Mouse (Mus musculus): ENCODE results near the gene Serpina1b. TPM values are rescaled to one million over a fixed set of nuclear protein-coding genes. Genes with fewer than 3 reads are reported as not detected.
"Not testable (repeated sequence)": the region's sequence is repeated elsewhere in the genome, so short reads cannot be mapped to it uniquely, and the experiment has no call there.

The Serpina1b gene
- polyA plus RNA-seq, 1 experiment from 2014 or later, result 3.8 TPM

GRCm38 (mm10) chr12:103683775-103684174, 146.4 kb downstream of the Serpina1b start:
- no peaks in the 10 kb centered on the region for H3K27me3 ChIP-seq (ENCODE audit: control insufficient read depth, insufficient read depth, low read length)
- no peak overlapping the region for H3K9ac ChIP-seq (ENCODE audit: low read depth, low read length)
- H3K4me3 ChIP-seq (ENCODE audit: low read length), result no peak overlapping the region
- H3K4me1 ChIP-seq (ENCODE audit: control insufficient read depth, insufficient read depth, low read length), result no peaks in the 10 kb centered on the region
- no peaks in the 10 kb centered on the region for H3K36me3 ChIP-seq (ENCODE audit: control insufficient read depth, insufficient read depth, low read length)
- H3K4me2 ChIP-seq (replicated peaks; ENCODE audit: low read depth, low read length), result no peak overlapping the region
- no peaks in the 10 kb centered on the region for H3K9me3 ChIP-seq (ENCODE audit: control insufficient read depth, low read length)
- no peak overlapping the region for H3K27ac ChIP-seq (ENCODE audit: low read depth, low read length)
- WGBS, result 12% methylated on average over 4 of the region's 4 CpGs
- no peak for ATAC-seq (ENCODE audit: low FRiP score, low TSS enrichment)

DNA sequence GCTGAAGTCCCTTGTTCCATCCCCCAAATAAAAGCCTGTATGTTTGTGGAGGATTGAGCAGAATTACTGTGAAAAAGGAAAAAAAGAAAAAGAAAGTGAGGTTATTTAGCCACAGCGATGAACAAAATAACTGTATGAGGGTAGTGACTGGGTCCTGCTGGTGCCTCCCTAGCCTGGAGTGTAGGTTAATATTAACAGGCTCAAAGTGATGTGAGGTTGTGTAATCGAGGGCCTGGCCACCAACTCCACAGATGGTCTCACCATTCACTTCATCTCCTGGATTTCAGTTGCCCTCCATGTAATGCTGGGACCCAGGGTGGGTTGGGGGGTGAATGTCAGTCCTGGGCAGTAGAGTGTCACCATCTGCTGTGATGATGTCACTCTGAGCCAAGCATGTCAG, 148.4 kb downstream of the Serpina1b start:
- Histone ChIP-seq H3K4me2 (replicated peaks; ENCODE audit: low read depth, low read length) (no peak overlapping the region), H3K4me3 (ENCODE audit: low read length) (no peak overlapping the region), H3K27me3 (ENCODE audit: control insufficient read depth, insufficient read depth, low read length) (no peaks in the 10 kb centered on the region), H3K27ac (ENCODE audit: low read depth, low read length) (no peak overlapping the region), H3K9me3 (ENCODE audit: control insufficient read depth, low read length) (no peaks in the 10 kb centered on the region), H3K9ac (ENCODE audit: low read depth, low read length) (no peak overlapping the region), H3K4me1 (ENCODE audit: control insufficient read depth, insufficient read depth, low read length) (no peaks in the 10 kb centered on the region), H3K36me3 (ENCODE audit: control insufficient read depth, insufficient read depth, low read length) (no peaks in the 10 kb centered on the region)
- 74% methylated on average over 2 of the region's 2 CpGs for WGBS
- ATAC-seq (ENCODE audit: low FRiP score, low TSS enrichment), result no peak

GRCm38 (mm10) chr12:103681169-103681568, 149.0 kb downstream of the Serpina1b start:
- Histone ChIP-seq H3K9ac (ENCODE audit: low read depth, low read length) (no peak overlapping the region), H3K27ac (ENCODE audit: low read depth, low read length) (no peak overlapping the region), H3K27me3 (ENCODE audit: control insufficient read depth, insufficient read depth, low read length) (no peaks in the 10 kb centered on the region), H3K9me3 (ENCODE audit: control insufficient read depth, low read length) (no peaks in the 10 kb centered on the region), H3K4me2 (replicated peaks; ENCODE audit: low read depth, low read length) (no peak overlapping the region), H3K36me3 (ENCODE audit: control insufficient read depth, insufficient read depth, low read length) (no peaks in the 10 kb centered on the region), H3K4me1 (ENCODE audit: control insufficient read depth, insufficient read depth, low read length) (no peaks in the 10 kb centered on the region), H3K4me3 (ENCODE audit: low read length) (no peak overlapping the region)
- ATAC-seq (ENCODE audit: low FRiP score, low TSS enrichment), result no peak
- 87% methylated on average over 2 of the region's 2 CpGs for WGBS

DNA sequence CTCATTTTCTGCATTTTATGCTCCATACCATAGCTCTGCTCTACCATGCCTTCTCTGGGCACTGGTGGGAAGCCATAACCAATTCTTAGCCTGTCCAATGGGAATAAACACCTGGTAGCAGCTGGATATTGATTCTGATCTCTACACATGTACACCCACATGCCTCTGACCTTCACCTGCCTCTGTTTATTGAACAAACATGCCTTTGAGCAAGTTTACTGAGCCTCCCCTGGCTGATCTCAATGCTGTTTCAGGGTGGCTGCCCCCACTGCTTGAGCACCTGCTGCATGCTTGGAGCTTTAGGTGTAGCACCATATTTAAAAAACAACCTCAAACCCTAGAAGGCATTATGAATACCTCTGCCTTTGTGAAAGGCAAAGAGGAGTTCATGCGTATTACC, 150.3 kb downstream of the Serpina1b start:
- not testable (repeated sequence) for H3K36me3 ChIP-seq (ENCODE audit: control insufficient read depth, insufficient read depth, low read length); H3K27me3 ChIP-seq (ENCODE audit: control insufficient read depth, insufficient read depth, low read length); H3K27ac ChIP-seq (ENCODE audit: low read depth, low read length); H3K9me3 ChIP-seq (ENCODE audit: control insufficient read depth, low read length); H3K9ac ChIP-seq (ENCODE audit: low read depth, low read length); H3K4me3 ChIP-seq (ENCODE audit: low read length); ATAC-seq (ENCODE audit: low FRiP score, low TSS enrichment); H3K4me2 ChIP-seq (replicated peaks; ENCODE audit: low read depth, low read length); H3K4me1 ChIP-seq (ENCODE audit: control insufficient read depth, insufficient read depth, low read length)
- 97% methylated on average over 1 of the region's 1 CpGs for WGBS

Other genes starting within 250 kb of the Serpina1b start
- not detected in 2 replicates for gene Serpina10, start 198.9 kb downstream of the Serpina1b start, polyA plus RNA-seq (2014; fragmentation: Nextera tagmentation; extraction: Ambion mirVana)
- 0.47 and 0.95 TPM in 2 replicates for gene Serpina6, start 173.2 kb downstream of the Serpina1b start, polyA plus RNA-seq (2014; fragmentation: Nextera tagmentation; extraction: Ambion mirVana)
- not detected in 2 replicates for gene Serpina16, start 154.2 kb downstream of the Serpina1b start, polyA plus RNA-seq (2014; fragmentation: Nextera tagmentation; extraction: Ambion mirVana)
- not detected in 2 replicates for gene Serpina1f, start 134.8 kb downstream of the Serpina1b start, polyA plus RNA-seq (2014; fragmentation: Nextera tagmentation; extraction: Ambion mirVana)
- gene Serpina1d, start 56.8 kb downstream of the Serpina1b start, polyA plus RNA-seq (2014; fragmentation: Nextera tagmentation; extraction: Ambion mirVana), result not detected in 2 replicates
- gene Serpina1a, start 33.2 kb upstream of the Serpina1b start, polyA plus RNA-seq (2014; fragmentation: Nextera tagmentation; extraction: Ambion mirVana), result 4.6 and 7.4 TPM in 2 replicates
- gene Serpina1c, start 74.5 kb upstream of the Serpina1b start, polyA plus RNA-seq (2014; fragmentation: Nextera tagmentation; extraction: Ambion mirVana), result 0.51 TPM in 1 of 2 replicates, not detected in the other
- 0.19 and 0.26 TPM in 2 replicates for gene Serpina1e, start 128.6 kb upstream of the Serpina1b start, polyA plus RNA-seq (2014; fragmentation: Nextera tagmentation; extraction: Ambion mirVana)
- not detected in 2 replicates for gene Serpina11, start 159.6 kb upstream of the Serpina1b start, polyA plus RNA-seq (2014; fragmentation: Nextera tagmentation; extraction: Ambion mirVana)
- gene Serpina9, start 183.4 kb upstream of the Serpina1b start, polyA plus RNA-seq (2014; fragmentation: Nextera tagmentation; extraction: Ambion mirVana), result not detected in 2 replicates
- not detected in 2 replicates for gene Serpina12, start 214.1 kb upstream of the Serpina1b start, polyA plus RNA-seq (2014; fragmentation: Nextera tagmentation; extraction: Ambion mirVana)

All from kidney, embryonic 14.5 days (tissue).